Mouse (Mus musculus): Measurements from ENCODE around the gene Emg1. TPM values are rescaled to one million over a fixed set of nuclear protein-coding genes. Genes with fewer than 3 reads are reported as not detected.

Emg1 gene
- polyA plus RNA-seq, 1 experiment from 2014 or later, result 148 TPM

DNA sequence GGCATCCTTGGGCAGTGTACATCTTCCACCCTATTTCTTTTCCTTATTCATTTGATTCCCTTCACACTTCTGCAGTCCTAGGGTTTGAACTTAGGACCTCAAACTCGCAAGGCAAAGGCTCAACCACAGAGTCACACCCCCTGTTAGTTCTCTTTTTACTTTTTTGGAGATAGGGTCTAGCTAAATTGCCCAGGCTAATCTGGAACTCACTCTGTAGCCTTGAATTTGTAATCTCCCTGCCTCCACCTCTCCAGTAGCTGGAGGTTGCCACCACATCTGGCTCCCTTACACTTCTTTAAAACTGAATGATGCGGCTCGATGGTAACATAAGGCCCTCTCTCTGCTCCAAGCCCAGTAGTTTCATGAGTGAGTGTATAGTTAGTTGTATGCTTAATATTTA lies 22.4 kb upstream of the Emg1 start:
- no peak overlapping the region for H3K9ac ChIP-seq (ENCODE audit: low read depth, low read length)
- H3K27ac ChIP-seq (ENCODE audit: low read depth, low read length), result no peak overlapping the region
- no peaks in the 10 kb centered on the region for H3K9me3 ChIP-seq (replicated peaks; ENCODE audit: control insufficient read depth, low read length)
- H3K4me3 ChIP-seq (ENCODE audit: low read depth, low read length), result no peak overlapping the region
- 86% methylated on average over 3 of the region's 3 CpGs for WGBS (ENCODE audit: insufficient replicate concordance)
- H3K4me2 ChIP-seq, result no peak overlapping the region
- H3K36me3 ChIP-seq (ENCODE audit: control insufficient read depth, insufficient read depth, low read length), result no peaks in the 10 kb centered on the region; the same call in 1 of the 2 replicates
- peaks cover 14% of the 10 kb centered on the region for H3K4me1 ChIP-seq (ENCODE audit: control insufficient read depth, insufficient read depth, low read length)
- no peaks in the 10 kb centered on the region for H3K27me3 ChIP-seq (ENCODE audit: control insufficient read depth, insufficient read depth, low read length)
- ATAC-seq (replicated peaks; ENCODE audit: insufficient number of reproducible peaks, low FRiP score, low TSS enrichment), result no peak

DNA sequence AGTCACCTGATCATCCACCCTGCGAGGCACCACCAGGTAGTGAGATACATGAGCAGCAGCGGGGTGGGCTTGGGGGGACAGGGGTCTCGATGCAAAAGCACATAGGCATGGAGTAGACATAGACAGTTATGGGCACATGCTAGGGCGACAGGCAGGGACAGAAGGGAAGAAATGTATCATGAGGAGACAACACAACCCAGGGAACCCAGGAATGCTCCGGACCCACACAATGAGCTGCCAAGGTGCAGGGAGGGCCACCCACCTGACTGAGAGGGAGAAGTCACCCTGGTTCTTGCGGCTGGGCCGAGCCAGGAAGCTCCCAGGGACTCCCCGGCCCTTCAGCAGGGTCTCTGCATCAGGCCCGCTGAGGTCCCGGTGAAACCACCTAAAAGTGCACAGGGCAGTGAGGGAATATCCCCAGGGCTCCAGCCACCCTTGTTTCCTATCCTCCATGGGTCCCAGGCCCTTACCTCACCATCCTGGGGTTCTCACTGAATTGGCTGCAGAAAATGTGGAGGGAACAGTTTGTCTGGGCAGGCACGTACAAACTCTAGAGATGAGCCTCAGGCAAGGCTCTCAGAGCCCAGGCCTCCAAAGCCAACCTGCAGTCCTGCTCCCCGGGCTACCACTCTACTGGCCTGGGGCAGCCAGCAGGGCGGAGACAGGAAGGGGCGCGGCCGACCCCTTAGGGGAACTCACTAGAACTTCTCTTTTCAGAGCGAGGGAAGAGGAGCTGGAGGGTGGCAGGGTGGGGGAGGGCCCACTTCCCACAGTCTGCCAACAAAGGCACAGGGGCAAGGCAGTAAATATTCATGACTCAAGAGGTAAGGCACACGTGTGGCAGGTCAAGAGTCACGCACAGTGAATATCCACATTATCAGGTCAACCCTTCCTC lies 20.7 kb upstream of the Emg1 start:
- Histone ChIP-seq H3K27ac (ENCODE audit: low read depth, low read length) (no peak overlapping the region), H3K9ac (ENCODE audit: low read depth, low read length) (peak overlapping the region; percentile 34; the same call in 1 of the 2 replicates), H3K4me1 (ENCODE audit: control insufficient read depth, insufficient read depth, low read length) (peaks cover 6% of the 10 kb centered on the region; the same call in 1 of the 2 replicates), H3K27me3 (ENCODE audit: control insufficient read depth, insufficient read depth, low read length) (no peaks in the 10 kb centered on the region), H3K36me3 (ENCODE audit: control insufficient read depth, insufficient read depth, low read length) (no peaks in the 10 kb centered on the region), H3K9me3 (replicated peaks; ENCODE audit: control insufficient read depth, low read length) (no peaks in the 10 kb centered on the region), H3K4me3 (ENCODE audit: low read depth, low read length) (no peak overlapping the region), H3K4me2 (no peak overlapping the region; the same call in 1 of the 2 replicates)
- 52% methylated on average over 19 of the region's 19 CpGs for WGBS (ENCODE audit: insufficient replicate concordance)
- ATAC-seq (replicated peaks; ENCODE audit: insufficient number of reproducible peaks, low FRiP score, low TSS enrichment), result 0 out of 2 replicates have a peak, but pooled peaks have one; percentile 32

GRCm38 (mm10) chr6:124731038-124731437 lies 19.1 kb upstream of the Emg1 start:
- ATAC-seq (replicated peaks; ENCODE audit: insufficient number of reproducible peaks, low FRiP score, low TSS enrichment), result no peak
- Histone ChIP-seq H3K4me1 (ENCODE audit: control insufficient read depth, insufficient read depth, low read length) (peaks cover 6% of the 10 kb centered on the region; the same call in 1 of the 2 replicates), H3K27ac (ENCODE audit: low read depth, low read length) (no peak overlapping the region), H3K27me3 (ENCODE audit: control insufficient read depth, insufficient read depth, low read length) (no peaks in the 10 kb centered on the region), H3K36me3 (ENCODE audit: control insufficient read depth, insufficient read depth, low read length) (no peaks in the 10 kb centered on the region), H3K9ac (ENCODE audit: low read depth, low read length) (no peak overlapping the region), H3K9me3 (replicated peaks; ENCODE audit: control insufficient read depth, low read length) (no peaks in the 10 kb centered on the region), H3K4me3 (ENCODE audit: low read depth, low read length) (no peak overlapping the region), H3K4me2 (no peak overlapping the region)
- WGBS (ENCODE audit: insufficient replicate concordance), result 77% methylated on average over 7 of the region's 7 CpGs

- Histone ChIP-seq H3K4me1 (ENCODE audit: control insufficient read depth, insufficient read depth, low read length) (peaks cover 6% of the 10 kb centered on the region; the same call in 1 of the 2 replicates), H3K9ac (ENCODE audit: low read depth, low read length) (no peak overlapping the region), H3K27ac (ENCODE audit: low read depth, low read length) (no peak overlapping the region), H3K4me3 (ENCODE audit: low read depth, low read length) (no peak overlapping the region), H3K27me3 (ENCODE audit: control insufficient read depth, insufficient read depth, low read length) (no peaks in the 10 kb centered on the region), H3K36me3 (ENCODE audit: control insufficient read depth, insufficient read depth, low read length) (no peaks in the 10 kb centered on the region), H3K4me2 (no peak overlapping the region), H3K9me3 (replicated peaks; ENCODE audit: control insufficient read depth, low read length) (no peaks in the 10 kb centered on the region)
- ATAC-seq (replicated peaks; ENCODE audit: insufficient number of reproducible peaks, low FRiP score, low TSS enrichment), result no peak
- 64% methylated on average over 8 of the region's 8 CpGs for WGBS (ENCODE audit: insufficient replicate concordance)
Measured at GRCm38 (mm10) chr6:124729850-124730705, 18.1 kb upstream of the Emg1 start.

- Histone ChIP-seq H3K27ac (ENCODE audit: low read depth, low read length) (no peak overlapping the region), H3K4me2 (no peak overlapping the region), H3K4me3 (ENCODE audit: low read depth, low read length) (no peak overlapping the region), H3K36me3 (ENCODE audit: control insufficient read depth, insufficient read depth, low read length) (no peaks in the 10 kb centered on the region), H3K9me3 (replicated peaks; ENCODE audit: control insufficient read depth, low read length) (no peaks in the 10 kb centered on the region), H3K9ac (ENCODE audit: low read depth, low read length) (no peak overlapping the region), H3K27me3 (ENCODE audit: control insufficient read depth, insufficient read depth, low read length) (no peaks in the 10 kb centered on the region), H3K4me1 (ENCODE audit: control insufficient read depth, insufficient read depth, low read length) (peaks cover 6% of the 10 kb centered on the region; the same call in 1 of the 2 replicates)
- WGBS (ENCODE audit: insufficient replicate concordance), result 85% methylated on average over 10 of the region's 10 CpGs
- ATAC-seq (replicated peaks; ENCODE audit: insufficient number of reproducible peaks, low FRiP score, low TSS enrichment), result no peak
Measured at GRCm38 (mm10) chr6:124728621-124729020, 16.6 kb upstream of the Emg1 start.

DNA sequence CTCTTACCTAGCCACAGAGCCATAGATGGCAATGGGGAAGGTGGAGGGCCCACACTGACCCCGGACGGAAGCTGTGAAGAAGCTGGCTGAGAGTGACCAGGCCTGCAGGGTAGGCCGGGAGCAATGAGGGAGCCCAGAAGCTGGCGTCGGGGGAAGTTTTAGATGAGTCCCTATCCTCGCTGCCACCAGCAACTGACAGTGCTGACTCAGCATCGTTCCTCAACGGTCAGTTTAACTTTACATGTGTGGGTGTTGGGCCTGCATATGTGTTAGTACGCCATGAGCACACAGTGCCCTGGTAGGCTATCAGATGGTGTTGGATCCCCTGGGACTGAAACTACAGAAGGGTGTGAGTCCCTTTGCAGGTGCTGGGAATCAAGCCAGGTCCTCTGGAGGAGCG lies 12.5 kb upstream of the Emg1 start:
- H3K9me3 ChIP-seq (replicated peaks; ENCODE audit: control insufficient read depth, low read length), result no peaks in the 10 kb centered on the region
- H3K36me3 ChIP-seq (ENCODE audit: control insufficient read depth, insufficient read depth, low read length), result no peaks in the 10 kb centered on the region
- no peaks in the 10 kb centered on the region for H3K27me3 ChIP-seq (ENCODE audit: control insufficient read depth, insufficient read depth, low read length)
- H3K9ac ChIP-seq (ENCODE audit: low read depth, low read length), result no peak overlapping the region
- H3K27ac ChIP-seq (ENCODE audit: low read depth, low read length), result no peak overlapping the region
- no peak for ATAC-seq (replicated peaks; ENCODE audit: insufficient number of reproducible peaks, low FRiP score, low TSS enrichment)
- H3K4me3 ChIP-seq (ENCODE audit: low read depth, low read length), result no peak overlapping the region
- H3K4me2 ChIP-seq, result no peak overlapping the region
- H3K4me1 ChIP-seq (ENCODE audit: control insufficient read depth, insufficient read depth, low read length), result no peaks in the 10 kb centered on the region
- 81% methylated on average over 10 of the region's 10 CpGs for WGBS (ENCODE audit: insufficient replicate concordance)

- Histone ChIP-seq H3K4me3 (ENCODE audit: low read depth, low read length) (no peak overlapping the region), H3K36me3 (ENCODE audit: control insufficient read depth, insufficient read depth, low read length) (no peaks in the 10 kb centered on the region), H3K9me3 (replicated peaks; ENCODE audit: control insufficient read depth, low read length) (no peaks in the 10 kb centered on the region), H3K27me3 (ENCODE audit: control insufficient read depth, insufficient read depth, low read length) (no peaks in the 10 kb centered on the region), H3K9ac (ENCODE audit: low read depth, low read length) (no peak overlapping the region), H3K4me2 (no peak overlapping the region), H3K27ac (ENCODE audit: low read depth, low read length) (no peak overlapping the region), H3K4me1 (ENCODE audit: control insufficient read depth, insufficient read depth, low read length) (peaks cover 6% of the 10 kb centered on the region)
- no peak for ATAC-seq (replicated peaks; ENCODE audit: insufficient number of reproducible peaks, low FRiP score, low TSS enrichment)
- 72% methylated on average over 8 of the region's 8 CpGs for WGBS (ENCODE audit: insufficient replicate concordance)
Measured at GRCm38 (mm10) chr6:124723541-124723940, 11.6 kb upstream of the Emg1 start.

DNA sequence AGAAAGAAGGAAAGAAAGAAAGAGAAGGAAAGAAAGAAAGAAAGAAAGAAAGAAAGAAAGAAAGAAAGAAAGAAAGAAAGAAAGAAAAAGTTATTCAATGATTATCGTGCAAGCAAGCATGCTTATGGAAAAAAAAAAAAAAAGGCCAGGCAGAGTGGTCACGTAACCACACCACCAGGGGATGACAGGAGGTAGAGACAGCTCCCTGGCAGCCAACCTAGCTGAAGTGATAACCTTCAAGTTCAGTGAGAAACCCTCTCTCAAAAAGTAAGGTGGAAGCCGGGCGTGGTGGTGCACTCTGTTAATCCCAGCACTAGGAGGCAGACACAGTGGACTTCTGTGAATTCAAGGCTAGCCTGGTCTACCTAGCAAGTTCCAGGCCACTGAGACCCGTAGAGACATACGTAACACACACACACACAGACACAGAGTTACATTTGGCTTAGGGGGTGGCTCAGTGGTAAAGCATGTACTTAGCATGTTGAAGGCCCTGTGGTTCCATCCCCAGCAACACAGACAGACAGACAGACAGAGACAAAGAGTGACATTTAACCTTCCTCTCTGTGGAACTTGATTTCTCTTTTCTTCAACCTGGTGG lies 11.0 kb upstream of the Emg1 start:
- no peaks in the 10 kb centered on the region for H3K9me3 ChIP-seq (replicated peaks; ENCODE audit: control insufficient read depth, low read length)
- no peak overlapping the region for H3K27ac ChIP-seq (ENCODE audit: low read depth, low read length)
- no peak overlapping the region for H3K4me2 ChIP-seq
- peaks cover 6% of the 10 kb centered on the region for H3K4me1 ChIP-seq (ENCODE audit: control insufficient read depth, insufficient read depth, low read length)
- H3K9ac ChIP-seq (ENCODE audit: low read depth, low read length), result no peak overlapping the region
- 75% methylated on average over 6 of the region's 6 CpGs for WGBS (ENCODE audit: insufficient replicate concordance)
- ATAC-seq (replicated peaks; ENCODE audit: insufficient number of reproducible peaks, low FRiP score, low TSS enrichment), result no peak
- H3K27me3 ChIP-seq (ENCODE audit: control insufficient read depth, insufficient read depth, low read length), result no peaks in the 10 kb centered on the region
- no peak overlapping the region for H3K4me3 ChIP-seq (ENCODE audit: low read depth, low read length)
- H3K36me3 ChIP-seq (ENCODE audit: control insufficient read depth, insufficient read depth, low read length), result peaks cover under 1% of the 10 kb centered on the region

Data from heart, embryonic 11.5 days (tissue).